Mouse (Mus musculus): ENCODE results near the gene P2ry6. TPM values are rescaled to one million over a fixed set of nuclear protein-coding genes. Genes with fewer than 3 reads are reported as not detected.

P2ry6 gene
- polyA plus RNA-seq, 1 experiment from 2014 or later, result 6.3 TPM

GRCm38 (mm10) chr7:101006201-101006600 lies 31.8 kb upstream of the P2ry6 start:
- Histone ChIP-seq H3K4me1 (ENCODE audit: control insufficient read depth, low read depth, low read length) (peaks cover 2% of the 10 kb centered on the region), H3K4me3 (ENCODE audit: low read depth, low read length) (no peak overlapping the region), H3K27ac (ENCODE audit: low read length) (no peak overlapping the region), H3K27me3 (ENCODE audit: control insufficient read depth, insufficient read depth, low read depth, low read length) (peaks cover 3% of the 10 kb centered on the region; the same call in 1 of the 2 replicates), H3K9ac (ENCODE audit: low read depth, low read length) (no peak overlapping the region), H3K9me3 (replicated peaks; ENCODE audit: control insufficient read depth, low read length) (no peaks in the 10 kb centered on the region), H3K36me3 (ENCODE audit: control insufficient read depth, insufficient read depth) (no peaks in the 10 kb centered on the region), H3K4me2 (ENCODE audit: low read depth, low read length) (no peak overlapping the region)
- WGBS (ENCODE audit: insufficient replicate concordance), result 69% methylated on average over 2 of the region's 2 CpGs
- no peak for ATAC-seq (ENCODE audit: low read depth)

GRCm38 (mm10) chr7:101005119-101005518 lies 30.7 kb upstream of the P2ry6 start:
- WGBS (ENCODE audit: insufficient replicate concordance), result 67% methylated on average over 4 of the region's 4 CpGs

GRCm38 (mm10) chr7:101003442-101004326 lies 29.2 kb upstream of the P2ry6 start:
- Histone ChIP-seq H3K4me1 (ENCODE audit: control insufficient read depth, low read depth, low read length) (peaks cover 2% of the 10 kb centered on the region), H3K9ac (ENCODE audit: low read depth, low read length) (no peak overlapping the region), H3K9me3 (replicated peaks; ENCODE audit: control insufficient read depth, low read length) (no peaks in the 10 kb centered on the region), H3K36me3 (ENCODE audit: control insufficient read depth, insufficient read depth) (no peaks in the 10 kb centered on the region), H3K27me3 (ENCODE audit: control insufficient read depth, insufficient read depth, low read depth, low read length) (no peaks in the 10 kb centered on the region), H3K4me3 (ENCODE audit: low read depth, low read length) (no peak overlapping the region), H3K27ac (ENCODE audit: low read length) (no peak overlapping the region), H3K4me2 (ENCODE audit: low read depth, low read length) (no peak overlapping the region)
- WGBS (ENCODE audit: insufficient replicate concordance), result 51% methylated on average over 11 of the region's 11 CpGs
- peak; percentile 64 for ATAC-seq (ENCODE audit: low read depth)

More at GRCm38 (mm10) chr7:101005119-101005518, 30.7 kb upstream of the P2ry6 start:
- Histone ChIP-seq H3K27me3 (ENCODE audit: control insufficient read depth, insufficient read depth, low read depth, low read length) (peaks cover 3% of the 10 kb centered on the region; the same call in 1 of the 2 replicates), H3K36me3 (ENCODE audit: control insufficient read depth, insufficient read depth) (no peaks in the 10 kb centered on the region), H3K4me1 (ENCODE audit: control insufficient read depth, low read depth, low read length) (peaks cover 2% of the 10 kb centered on the region), H3K9ac (ENCODE audit: low read depth, low read length) (no peak overlapping the region), H3K9me3 (replicated peaks; ENCODE audit: control insufficient read depth, low read length) (no peaks in the 10 kb centered on the region), H3K4me3 (ENCODE audit: low read depth, low read length) (no peak overlapping the region), H3K4me2 (ENCODE audit: low read depth, low read length) (no peak overlapping the region), H3K27ac (ENCODE audit: low read length) (no peak overlapping the region)
- no peak for ATAC-seq (ENCODE audit: low read depth)

- WGBS (ENCODE audit: insufficient replicate concordance), result 70% methylated on average over 6 of the region's 6 CpGs
- Histone ChIP-seq H3K36me3 (ENCODE audit: control insufficient read depth, insufficient read depth) (no peaks in the 10 kb centered on the region), H3K4me2 (ENCODE audit: low read depth, low read length) (no peak overlapping the region), H3K4me1 (ENCODE audit: control insufficient read depth, low read depth, low read length) (peaks cover 4% of the 10 kb centered on the region), H3K9me3 (replicated peaks; ENCODE audit: control insufficient read depth, low read length) (no peaks in the 10 kb centered on the region), H3K27me3 (ENCODE audit: control insufficient read depth, insufficient read depth, low read depth, low read length) (no peaks in the 10 kb centered on the region), H3K9ac (ENCODE audit: low read depth, low read length) (no peak overlapping the region), H3K27ac (ENCODE audit: low read length) (no peak overlapping the region), H3K4me3 (ENCODE audit: low read depth, low read length) (no peak overlapping the region)
- ATAC-seq (ENCODE audit: low read depth), result no peak
These were observed 27.8 kb upstream of the P2ry6 start for GRCm38 (mm10) chr7:101002274-101002673.

GRCm38 (mm10) chr7:100999623-101000022 lies 25.2 kb upstream of the P2ry6 start:
- 64% methylated on average over 5 of the region's 5 CpGs for WGBS (ENCODE audit: insufficient replicate concordance)
- no peak overlapping the region for H3K4me2 ChIP-seq (ENCODE audit: low read depth, low read length)
- no peak for ATAC-seq (ENCODE audit: low read depth)
- no peaks in the 10 kb centered on the region for H3K27me3 ChIP-seq (ENCODE audit: control insufficient read depth, insufficient read depth, low read depth, low read length)
- no peak overlapping the region for H3K9ac ChIP-seq (ENCODE audit: low read depth, low read length)
- peaks cover 6% of the 10 kb centered on the region for H3K4me1 ChIP-seq (ENCODE audit: control insufficient read depth, low read depth, low read length)
- no peak overlapping the region for H3K4me3 ChIP-seq (ENCODE audit: low read depth, low read length)
- no peaks in the 10 kb centered on the region for H3K36me3 ChIP-seq (ENCODE audit: control insufficient read depth, insufficient read depth)
- H3K27ac ChIP-seq (ENCODE audit: low read length), result no peak overlapping the region
- H3K9me3 ChIP-seq (replicated peaks; ENCODE audit: control insufficient read depth, low read length), result no peaks in the 10 kb centered on the region

GRCm38 (mm10) chr7:100998578-100998960 lies 24.1 kb upstream of the P2ry6 start:
- 79% methylated on average over 24 of the region's 24 CpGs for WGBS (ENCODE audit: insufficient replicate concordance)
- Histone ChIP-seq H3K27ac (ENCODE audit: low read length) (no peak overlapping the region), H3K27me3 (ENCODE audit: control insufficient read depth, insufficient read depth, low read depth, low read length) (no peaks in the 10 kb centered on the region), H3K4me3 (ENCODE audit: low read depth, low read length) (no peak overlapping the region), H3K9ac (ENCODE audit: low read depth, low read length) (no peak overlapping the region), H3K9me3 (replicated peaks; ENCODE audit: control insufficient read depth, low read length) (no peaks in the 10 kb centered on the region), H3K36me3 (ENCODE audit: control insufficient read depth, insufficient read depth) (no peaks in the 10 kb centered on the region), H3K4me2 (ENCODE audit: low read depth, low read length) (no peak overlapping the region), H3K4me1 (ENCODE audit: control insufficient read depth, low read depth, low read length) (peaks cover 4% of the 10 kb centered on the region; the same call in 1 of the 2 replicates)
- no peak for ATAC-seq (ENCODE audit: low read depth)

GRCm38 (mm10) chr7:100997951-100998577 lies 23.6 kb upstream of the P2ry6 start:
- H3K4me1 ChIP-seq (ENCODE audit: control insufficient read depth, low read depth, low read length), result peaks cover 4% of the 10 kb centered on the region; the same call in 1 of the 2 replicates
- 81% methylated on average over 31 of the region's 31 CpGs for WGBS (ENCODE audit: insufficient replicate concordance)

GRCm38 (mm10) chr7:100997215-100997614 lies 22.8 kb upstream of the P2ry6 start:
- H3K27me3 ChIP-seq (ENCODE audit: control insufficient read depth, insufficient read depth, low read depth, low read length), result no peaks in the 10 kb centered on the region
- H3K4me1 ChIP-seq (ENCODE audit: control insufficient read depth, low read depth, low read length), result peaks cover 4% of the 10 kb centered on the region; the same call in 1 of the 2 replicates
- WGBS (ENCODE audit: insufficient replicate concordance), result 50% methylated on average over 1 of the region's 1 CpGs
- no peak overlapping the region for H3K4me3 ChIP-seq (ENCODE audit: low read depth, low read length)
- H3K36me3 ChIP-seq (ENCODE audit: control insufficient read depth, insufficient read depth), result no peaks in the 10 kb centered on the region
- H3K27ac ChIP-seq (ENCODE audit: low read length), result no peak overlapping the region
- ATAC-seq (ENCODE audit: low read depth), result no peak
- no peaks in the 10 kb centered on the region for H3K9me3 ChIP-seq (replicated peaks; ENCODE audit: control insufficient read depth, low read length)
- no peak overlapping the region for H3K9ac ChIP-seq (ENCODE audit: low read depth, low read length)
- H3K4me2 ChIP-seq (ENCODE audit: low read depth, low read length), result no peak overlapping the region

More at GRCm38 (mm10) chr7:100997951-100998577, 23.6 kb upstream of the P2ry6 start:
- H3K36me3 ChIP-seq (ENCODE audit: control insufficient read depth, insufficient read depth), result no peaks in the 10 kb centered on the region
- no peaks in the 10 kb centered on the region for H3K27me3 ChIP-seq (ENCODE audit: control insufficient read depth, insufficient read depth, low read depth, low read length)
- H3K9ac ChIP-seq (ENCODE audit: low read depth, low read length), result no peak overlapping the region
- H3K4me2 ChIP-seq (ENCODE audit: low read depth, low read length), result no peak overlapping the region
- no peak overlapping the region for H3K27ac ChIP-seq (ENCODE audit: low read length)
- no peak for ATAC-seq (ENCODE audit: low read depth)
- no peak overlapping the region for H3K4me3 ChIP-seq (ENCODE audit: low read depth, low read length)
- H3K9me3 ChIP-seq (replicated peaks; ENCODE audit: control insufficient read depth, low read length), result no peaks in the 10 kb centered on the region

GRCm38 (mm10) chr7:100995951-100996350 lies 21.5 kb upstream of the P2ry6 start:
- H3K4me3 ChIP-seq (ENCODE audit: low read depth, low read length), result no peak overlapping the region
- H3K4me2 ChIP-seq (ENCODE audit: low read depth, low read length), result no peak overlapping the region
- peaks cover 4% of the 10 kb centered on the region; the same call in 1 of the 2 replicates for H3K4me1 ChIP-seq (ENCODE audit: control insufficient read depth, low read depth, low read length)
- no peak overlapping the region for H3K27ac ChIP-seq (ENCODE audit: low read length)
- 24% methylated on average over 3 of the region's 3 CpGs for WGBS (ENCODE audit: insufficient replicate concordance)
- H3K9ac ChIP-seq (ENCODE audit: low read depth, low read length), result no peak overlapping the region
- no peaks in the 10 kb centered on the region for H3K36me3 ChIP-seq (ENCODE audit: control insufficient read depth, insufficient read depth)
- H3K9me3 ChIP-seq (replicated peaks; ENCODE audit: control insufficient read depth, low read length), result no peaks in the 10 kb centered on the region
- no peak for ATAC-seq (ENCODE audit: low read depth)
- H3K27me3 ChIP-seq (ENCODE audit: control insufficient read depth, insufficient read depth, low read depth, low read length), result no peaks in the 10 kb centered on the region

Data from liver, embryonic 16.5 days (tissue).